Mouse (Mus musculus): ENCODE results near the gene Acot7. TPM values are rescaled to one million over a fixed set of nuclear protein-coding genes. Genes with fewer than 3 reads are reported as not detected.

Gene Acot7
- total RNA-seq, 2 experiments from 2014 or later: 15.0 to 18.5 TPM

- intact Hi-C loops (cut with DNase I): no loop called here
- DNase-seq: no peak
These were observed 139.7 kb downstream of the Acot7 start for GRCm38 (mm10) chr4:152317631-152318033.

- intact Hi-C loops (cut with DNase I): no loop called here
- DNase-seq: peak; percentile 45 to 48
These were observed 140.7 kb downstream of the Acot7 start, which contains the start of gene Rnf207 for GRCm38 (mm10) chr4:152318517-152319234. Gene Rnf207 (minus strand): TSS chr4:152318993.

Other genes starting within 250 kb of the Acot7 start
- 10 to 100 TPM; 54.6 to 58.8 TPM for gene Dnajc11, start 244.4 kb upstream of the Acot7 start, total RNA-seq (2021)
- gene Thap3, start 189.1 kb upstream of the Acot7 start, total RNA-seq (2021): 10 to 100 TPM; 28.8 to 35.8 TPM
- 1 to 10 TPM; 3.6 to 4.0 TPM for gene Phf13, start 181.9 kb upstream of the Acot7 start, total RNA-seq (2021)
- 10 to 100 TPM; 77.1 to 91.5 TPM for gene Klhl21, start 169.3 kb upstream of the Acot7 start, total RNA-seq (2021)
- gene Zbtb48, start 150.5 kb upstream of the Acot7 start, total RNA-seq (2021): 1 to 10 TPM; 2.5 to 2.8 TPM
- 1 to 10 TPM in 1 of 2 experiments, under 1 TPM in 1; 0.43 to 1.1 TPM for gene Tas1r1, start 139.6 kb upstream of the Acot7 start, total RNA-seq (2021)
- 1 to 10 TPM; 8.5 to 10.0 TPM for gene Nol9, start 138.8 kb upstream of the Acot7 start, total RNA-seq (2021)
- 1 to 10 TPM; 6.3 to 6.4 TPM for gene Plekhg5, start 105.6 kb upstream of the Acot7 start, total RNA-seq (2021)
- under 1 TPM; 0.76 to 0.84 TPM for gene Tnfrsf25, start 62.2 kb upstream of the Acot7 start, total RNA-seq (2021)
- gene Espn, start 25.8 kb upstream of the Acot7 start, total RNA-seq (2021): under 1 TPM; 0.27 to 0.43 TPM
- not detected for gene Hes2, start 19.3 kb upstream of the Acot7 start, total RNA-seq (2021)
- 1 to 10 TPM; 7.1 to 8.0 TPM for gene Gpr153, start 96.1 kb downstream of the Acot7 start, total RNA-seq (2021)
- not detected for gene Hes3, start 113.5 kb downstream of the Acot7 start, total RNA-seq (2021)
- 10 to 100 TPM; 14.4 to 17.3 TPM for gene Icmt, start 119.1 kb downstream of the Acot7 start, total RNA-seq (2021)
- not detected for gene Rnf207, start 140.9 kb downstream of the Acot7 start, total RNA-seq (2021)
- gene Rpl22, start 147.6 kb downstream of the Acot7 start, total RNA-seq (2021): 100 to 1,000 TPM; 165 to 223 TPM
- under 1 TPM; 0.10 to 0.13 TPM for gene Chd5, start 160.5 kb downstream of the Acot7 start, total RNA-seq (2021)

All from gastrocnemius, postnatal 36 days (tissue).